Mouse (Mus musculus) G1E (cell line): Measurements from ENCODE around the gene Lmod3. TPM values are rescaled to one million over a fixed set of nuclear protein-coding genes. Genes with fewer than 3 reads are reported as not detected.

ENCODE experiments used
- ATAC-seq: 2 replicates; pipeline ENCODE4 v1.8.0; 2016; ENCODE audit warnings: mild to moderate bottlenecking; ENCODE audit not compliant: insufficient number of reproducible peaks, poor library complexity, low FRiP score, severe bottlenecking; ENCODE audit errors: extremely low read depth
- DNase-seq: peaks from one replicate; pipeline ENCODE4 v3.0.0; 2012; ENCODE audit warnings: low spot score
- H3K27me3 ChIP-seq: 2 replicates; pipeline ENCODE4 v1.6.1; 2012; ENCODE audit warnings: mild to moderate bottlenecking, low read length, inconsistent platforms; ENCODE audit not compliant: insufficient read depth
- H3K36me3 ChIP-seq: replicated peaks from 2 replicates; pipeline ENCODE3; 2012; ENCODE audit warnings: mild to moderate bottlenecking, inconsistent platforms
- H3K4me1 ChIP-seq: 2 replicates; pipeline ENCODE4 v1.6.1; 2012; ENCODE audit warnings: low read depth, low read length, inconsistent platforms, mixed read lengths; ENCODE audit not compliant: insufficient read depth
- H3K4me3 ChIP-seq: 2 replicates; pipeline ENCODE4 v1.5.1; 2012; ENCODE audit warnings: low read depth, mild to moderate bottlenecking, inconsistent platforms, low read length, moderate library complexity, mixed read lengths
- H3K9me3 ChIP-seq: replicated peaks from 2 replicates; pipeline ENCODE4 v1.6.1; 2012; ENCODE audit warnings: inconsistent platforms
- CTCF ChIP-seq: IDR thresholded peaks from 2 replicates; pipeline ENCODE4 v1.5.1; 2012; ENCODE audit warnings: low read depth, low read length, inconsistent platforms, mixed read lengths
- GATA1 ChIP-seq: IDR thresholded peaks from 2 replicates; pipeline ENCODE4 v1.6.1; 2012; ENCODE audit warnings: borderline replicate concordance, low read length, inconsistent platforms, mixed read lengths
- GATA2 ChIP-seq: IDR thresholded peaks from 2 replicates; pipeline ENCODE4 v1.6.1; 2012; ENCODE audit warnings: low read depth, low read length, inconsistent platforms, borderline replicate concordance
- POLR2AphosphoS5 ChIP-seq: IDR thresholded peaks from 2 replicates; pipeline ENCODE4 v1.6.1; 2012; ENCODE audit warnings: low read depth, low read length, inconsistent platforms; ENCODE audit not compliant: insufficient replicate concordance
- TAL1 ChIP-seq: conservative IDR thresholded peaks from 2 replicates; pipeline ENCODE4 v1.6.1; 2012; ENCODE audit warnings: low read depth, low read length, inconsistent platforms, mixed read lengths
- polyA plus RNA-seq: library from polyadenylated mRNA; stranded (reverse); fragments of >175 nt; gene quantifications from 2 replicates; pipeline ENCODE4 v1.2.3, GENCODE M21; 2012
- total RNA-seq, 2 experiments: library from RNA; stranded (forward) in 1 of 2; stranded (reverse) in 1 of 2; fragments of 200-1000 nt in 1 of 2; fragments of >200 nt in 1 of 2; fragmentation: Nextera tagmentation in 1 of 2; gene quantifications; 2 replicates each; pipeline ENCODE4 v1.2.3; 2014 to 2017

Lmod3 gene
- total and polyA plus RNA-seq, 3 experiments: 0.22 TPM; not detected in 2

DNA sequence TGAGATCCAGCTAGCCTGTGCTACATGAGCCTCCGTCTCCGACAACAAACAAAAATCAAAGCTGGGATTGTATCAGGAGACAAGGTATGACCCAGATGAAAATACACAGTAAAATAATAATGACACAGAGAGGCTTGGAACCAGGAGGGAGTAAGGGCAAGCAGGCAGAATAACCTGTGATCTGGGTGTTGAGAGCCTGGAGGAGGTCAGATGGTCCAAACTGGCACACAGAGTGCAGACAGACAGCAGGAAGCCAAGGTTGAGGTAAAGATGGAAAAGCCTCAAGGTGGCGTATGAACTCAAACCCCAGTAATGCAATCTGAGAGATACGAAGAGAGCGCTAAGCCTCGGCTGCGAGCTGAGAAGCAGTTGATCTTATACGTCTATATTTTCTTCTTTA lies 28.1 kb downstream of the Lmod3 start:
- Histone ChIP-seq H3K4me3 (no peak overlapping the region), H3K9me3 (no peaks in the 10 kb centered on the region), H3K27me3 (no peaks in the 10 kb centered on the region), H3K36me3 (peaks cover 83% of the 10 kb centered on the region), H3K4me1 (peaks cover 50% of the 10 kb centered on the region)
- DNase-seq: no peak
- ATAC-seq: no peak
- TF ChIP-seq GATA2 (no peak), POLR2AphosphoS5 (no peak), TAL1 (no peak), GATA1 (no peak)

DNA sequence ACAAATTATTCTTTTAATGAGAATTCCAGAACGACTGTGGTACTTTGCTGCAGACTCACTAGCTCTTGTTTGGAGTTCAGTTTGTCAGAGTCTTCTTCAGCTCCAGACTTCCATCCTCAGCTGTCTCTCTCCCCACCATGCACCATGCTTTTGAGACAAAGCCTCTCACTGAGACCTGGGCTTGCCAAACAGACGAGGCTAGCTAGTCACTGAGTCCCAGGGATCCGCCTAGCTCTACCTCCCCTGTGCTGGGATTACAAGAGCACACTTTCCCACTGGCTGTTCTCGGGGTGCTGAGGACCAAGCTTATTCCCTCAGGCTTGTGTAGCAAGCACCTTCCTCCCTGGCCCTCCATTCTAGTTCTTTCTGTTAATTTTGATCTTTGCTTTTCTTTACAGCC lies 29.0 kb downstream of the Lmod3 start:
- ATAC-seq (no peak), DNase-seq (no peak)
- Histone ChIP-seq H3K9me3 (no peaks in the 10 kb centered on the region), H3K27me3 (no peaks in the 10 kb centered on the region), H3K4me3 (no peak overlapping the region), H3K4me1 (peaks cover 50% of the 10 kb centered on the region), H3K36me3 (peaks cover 84% of the 10 kb centered on the region)
- TF ChIP-seq GATA1: no peak

DNA sequence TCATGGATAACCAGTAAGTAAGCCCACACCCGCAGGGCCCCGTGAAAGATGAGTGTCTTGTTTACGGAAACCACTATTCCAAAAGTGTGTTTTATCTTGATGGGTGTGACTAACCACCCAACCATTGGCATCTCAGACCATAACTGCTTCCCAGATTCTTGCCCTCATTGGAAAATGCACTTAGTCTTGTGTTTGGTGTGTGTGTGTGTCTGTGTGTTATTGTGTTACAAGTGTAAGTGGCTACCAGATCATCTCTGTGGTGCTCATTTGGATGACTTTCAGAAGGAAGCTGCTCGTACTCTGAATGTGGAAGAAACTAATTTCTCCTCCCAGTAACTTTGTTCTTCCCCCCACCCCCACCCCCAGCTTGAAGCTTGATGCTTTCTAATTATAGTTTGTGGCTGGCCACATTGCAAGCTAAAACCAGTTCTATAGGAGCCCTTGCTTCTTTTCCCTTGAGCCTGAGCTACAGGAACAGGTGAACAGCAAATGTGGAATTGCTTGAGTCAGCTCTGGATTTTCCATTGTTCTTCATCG lies 29.6 kb downstream of the Lmod3 start:
- DNase-seq (no peak), ATAC-seq (no peak)
- TF ChIP-seq TAL1 (no peak), CTCF (no peak), POLR2AphosphoS5 (no peak), GATA2 (no peak)
- H3K27me3 ChIP-seq: no peaks in the 10 kb centered on the region
- peaks cover 50% of the 10 kb centered on the region for H3K4me1 ChIP-seq
- H3K4me3 ChIP-seq: no peak overlapping the region
- H3K9me3 ChIP-seq: no peaks in the 10 kb centered on the region
- H3K36me3 ChIP-seq: peaks cover 83% of the 10 kb centered on the region

DNA sequence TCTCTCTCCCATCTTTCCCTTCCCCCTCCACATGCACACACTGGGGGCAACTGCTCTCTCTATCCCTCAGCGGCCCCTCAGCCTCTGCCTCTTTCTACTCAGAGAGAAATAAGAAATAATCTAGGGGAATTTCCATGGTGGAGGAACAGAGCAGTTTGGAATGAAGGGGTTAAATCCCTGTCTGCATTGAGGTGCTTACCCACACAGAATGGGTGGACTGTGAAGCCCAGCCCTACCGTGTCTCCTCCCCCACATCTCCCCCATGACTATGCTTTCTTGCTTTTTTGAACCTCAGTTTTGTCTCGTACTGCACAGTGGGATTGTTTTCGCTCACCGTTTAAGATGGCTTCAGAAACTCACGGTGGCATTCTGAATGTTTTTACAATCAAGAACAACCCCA lies 30.2 kb downstream of the Lmod3 start:
- Histone ChIP-seq H3K36me3 (peaks cover 77% of the 10 kb centered on the region), H3K27me3 (no peaks in the 10 kb centered on the region), H3K4me1 (peaks cover 50% of the 10 kb centered on the region), H3K4me3 (no peak overlapping the region), H3K9me3 (no peaks in the 10 kb centered on the region)
- TF ChIP-seq POLR2AphosphoS5 (no peak), GATA2 (no peak), GATA1 (no peak), CTCF (no peak), TAL1 (no peak)
- ATAC-seq: no peak
- DNase-seq: peak; percentile 30

DNA sequence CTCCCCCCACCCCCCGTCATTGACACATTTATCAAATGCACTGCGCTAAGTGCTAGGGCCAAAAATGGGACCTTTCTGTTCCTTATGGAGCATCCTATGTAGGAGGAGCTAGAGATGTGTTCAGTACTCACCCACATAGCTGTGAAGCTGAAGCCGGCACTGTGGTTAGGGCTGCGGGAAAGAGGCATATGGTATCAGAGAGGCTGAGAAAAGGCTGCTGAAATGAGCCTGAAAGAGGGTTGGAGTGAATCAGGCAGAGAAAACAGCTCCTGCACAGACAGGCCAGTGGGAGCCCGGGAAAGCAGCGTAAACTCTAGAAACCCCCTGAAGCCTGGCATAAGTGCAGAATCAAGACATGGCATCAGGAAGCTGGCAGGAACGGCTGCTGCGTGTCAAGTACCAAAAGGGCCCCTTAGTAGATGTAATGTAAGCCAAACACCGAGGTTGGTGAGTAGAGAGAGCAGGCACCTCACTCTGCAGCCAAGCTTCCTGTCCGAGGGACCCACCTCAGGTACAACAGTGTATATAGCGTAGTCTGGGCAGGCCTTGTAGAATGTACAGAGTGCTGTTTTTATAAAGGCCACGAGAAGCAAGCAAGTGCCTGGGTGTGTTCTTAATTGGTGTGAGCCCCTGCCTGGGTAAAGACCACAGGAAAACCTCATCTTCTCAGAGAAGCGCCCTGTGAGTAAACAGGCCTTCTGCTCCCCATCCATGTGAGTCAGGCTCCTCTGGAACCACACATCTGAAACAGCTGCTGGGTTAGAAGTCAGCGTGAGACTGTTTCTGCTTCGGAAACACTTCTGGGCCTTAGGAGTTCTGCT lies 31.1 kb downstream of the Lmod3 start:
- Histone ChIP-seq H3K4me1 (peaks cover 52% of the 10 kb centered on the region), H3K4me3 (no peak overlapping the region), H3K9me3 (no peaks in the 10 kb centered on the region), H3K27me3 (no peaks in the 10 kb centered on the region), H3K36me3 (peaks cover 76% of the 10 kb centered on the region)
- TF ChIP-seq TAL1 (no peak), GATA2 (no peak), GATA1 (no peak), POLR2AphosphoS5 (no peak)
- no peak for DNase-seq
- ATAC-seq: no peak

DNA sequence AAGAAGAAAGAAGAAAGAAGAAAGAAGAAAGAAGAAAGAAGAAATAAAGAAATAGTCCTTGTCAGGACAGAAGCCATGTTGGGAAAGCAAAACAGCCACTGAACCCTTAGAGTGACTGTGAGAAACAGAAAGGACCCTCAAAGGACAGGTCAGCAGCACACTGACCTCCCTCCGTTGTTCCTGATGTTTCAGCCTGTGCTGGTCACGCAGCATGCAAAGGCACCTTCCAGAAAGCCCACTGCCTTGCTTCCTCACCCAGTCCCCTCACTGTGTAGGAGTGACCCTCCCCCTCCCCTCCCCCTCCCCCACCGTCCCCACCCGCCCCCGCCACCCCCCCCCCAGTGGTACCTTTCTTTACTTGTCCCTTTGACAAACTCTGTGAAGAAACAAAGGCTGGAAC lies 31.9 kb downstream of the Lmod3 start:
- no peak overlapping the region for H3K4me3 ChIP-seq
- H3K9me3 ChIP-seq: no peaks in the 10 kb centered on the region
- ATAC-seq: no peak

More for the DNA sequence above, 31.9 kb downstream of the Lmod3 start:
- H3K36me3 ChIP-seq: peaks cover 76% of the 10 kb centered on the region
- H3K27me3 ChIP-seq: no peaks in the 10 kb centered on the region
- H3K4me1 ChIP-seq: peaks cover 51% of the 10 kb centered on the region
- no peak for DNase-seq
- TF ChIP-seq CTCF (no peak), POLR2AphosphoS5 (no peak)
